Mouse (Mus musculus): ENCODE measurements around the gene Zfp651.

The Zfp651 gene

GRCm38 (mm10) chr9:121810081-121810821 lies 51.1 kb downstream of the Zfp651 start:
- DNase-seq (ENCODE audit: low spot score in 2 of 2) = peak in 1 of 2 experiments; percentile 65

GRCm38 (mm10) chr9:121815183-121815582 lies 56.1 kb downstream of the Zfp651 start:
- no peak for DNase-seq (ENCODE audit: low spot score in 2 of 2)

GRCm38 (mm10) chr9:121819073-121819770 lies 60.1 kb downstream of the Zfp651 start:
- DNase-seq (ENCODE audit: low spot score in 2 of 2) = peak in 1 of 2 experiments; percentile 33

DNA sequence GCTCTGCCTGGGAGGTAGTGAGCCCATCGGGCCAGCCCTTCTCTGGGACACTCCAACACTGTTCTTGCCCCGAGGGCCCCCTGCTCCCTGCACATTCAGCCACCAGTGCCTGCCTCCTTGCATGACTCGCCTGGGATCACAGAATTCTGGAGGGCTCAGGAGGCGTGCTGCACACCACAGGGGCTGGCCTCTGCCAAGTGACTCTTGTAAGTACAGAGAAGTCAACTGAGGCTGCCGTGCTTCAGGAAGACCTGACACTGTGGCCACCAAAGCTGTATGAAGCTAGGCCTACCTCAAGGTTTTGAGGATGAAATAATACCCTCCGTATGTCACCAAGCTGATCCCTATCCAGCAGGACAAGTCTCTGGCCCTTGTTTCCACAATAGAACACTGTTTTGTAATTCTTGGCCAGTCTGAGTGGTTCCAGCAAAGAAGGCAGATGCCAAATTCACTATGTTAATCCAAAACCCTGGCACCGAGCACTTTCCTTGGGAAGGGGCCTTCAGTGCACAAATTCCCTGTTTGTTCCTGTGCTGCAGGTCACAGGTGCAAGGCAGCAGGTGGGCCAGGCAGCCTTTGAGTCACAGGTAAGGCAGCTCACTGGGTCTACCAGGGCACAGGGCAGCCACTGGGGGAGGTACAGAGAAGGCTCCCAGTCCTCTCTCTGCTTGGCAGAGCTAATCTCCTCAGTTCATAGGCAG lies 60.8 kb downstream of the Zfp651 start:
- no peak for DNase-seq (ENCODE audit: low spot score in 2 of 2)

DNA sequence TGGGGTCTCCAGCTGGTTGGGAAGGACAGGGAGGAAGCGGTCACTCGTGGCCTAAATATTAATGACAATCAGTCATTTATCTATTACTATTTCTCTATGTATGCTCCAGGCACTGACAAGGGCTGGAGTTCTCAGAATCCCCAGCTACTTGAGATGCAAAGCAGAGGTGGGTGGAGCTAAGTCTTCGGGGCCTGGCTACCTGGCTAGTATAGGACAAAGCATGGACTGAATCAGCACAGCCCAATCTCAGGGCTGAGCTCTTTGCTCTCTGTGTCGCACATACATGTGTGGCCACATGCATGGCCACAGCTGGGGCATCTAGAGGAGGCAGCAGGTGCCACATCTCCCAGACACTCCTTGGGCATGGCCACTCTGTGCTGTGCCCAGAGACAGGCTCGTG lies 61.6 kb downstream of the Zfp651 start:
- no peak for DNase-seq (ENCODE audit: low spot score in 2 of 2)

All from right cerebral cortex, adult 2 months (tissue).